Mouse (Mus musculus) NIH3T3 (cell line): ENCODE data around the gene Eya3.
A peak's percentile ranks its signal among the peaks of the same experiment; 100 is the strongest.
"Not testable (repeated sequence)": the region's sequence is repeated elsewhere in the genome, so short reads cannot be mapped to it uniquely, and the experiment has no call there.

Experiments
- DNase-seq: peaks from one replicate; pipeline ENCODE4 v3.0.0-alpha.2; 2012; ENCODE audit warnings: low read depth

The Eya3 gene

DNA sequence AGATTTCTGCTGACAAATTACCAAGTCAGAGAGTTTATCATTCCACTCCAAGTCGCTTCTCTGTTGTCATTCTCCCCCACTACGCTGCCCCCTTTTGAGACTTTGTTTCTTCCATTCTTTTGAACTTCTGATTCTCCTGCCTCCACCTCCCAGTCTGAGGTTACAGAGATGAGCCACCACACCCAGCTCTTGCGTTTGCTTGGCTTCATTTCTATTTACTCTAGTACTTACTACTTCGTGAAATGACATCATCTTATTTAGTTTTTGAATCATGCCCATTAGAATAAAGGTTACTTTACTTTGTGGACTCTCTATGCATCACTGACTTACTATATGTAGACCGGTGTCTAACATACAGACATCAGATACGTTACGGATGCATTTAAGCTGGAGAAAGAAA is 8.7 kb downstream of the Eya3 start:
- peak; percentile 6 for DNase-seq

DNA sequence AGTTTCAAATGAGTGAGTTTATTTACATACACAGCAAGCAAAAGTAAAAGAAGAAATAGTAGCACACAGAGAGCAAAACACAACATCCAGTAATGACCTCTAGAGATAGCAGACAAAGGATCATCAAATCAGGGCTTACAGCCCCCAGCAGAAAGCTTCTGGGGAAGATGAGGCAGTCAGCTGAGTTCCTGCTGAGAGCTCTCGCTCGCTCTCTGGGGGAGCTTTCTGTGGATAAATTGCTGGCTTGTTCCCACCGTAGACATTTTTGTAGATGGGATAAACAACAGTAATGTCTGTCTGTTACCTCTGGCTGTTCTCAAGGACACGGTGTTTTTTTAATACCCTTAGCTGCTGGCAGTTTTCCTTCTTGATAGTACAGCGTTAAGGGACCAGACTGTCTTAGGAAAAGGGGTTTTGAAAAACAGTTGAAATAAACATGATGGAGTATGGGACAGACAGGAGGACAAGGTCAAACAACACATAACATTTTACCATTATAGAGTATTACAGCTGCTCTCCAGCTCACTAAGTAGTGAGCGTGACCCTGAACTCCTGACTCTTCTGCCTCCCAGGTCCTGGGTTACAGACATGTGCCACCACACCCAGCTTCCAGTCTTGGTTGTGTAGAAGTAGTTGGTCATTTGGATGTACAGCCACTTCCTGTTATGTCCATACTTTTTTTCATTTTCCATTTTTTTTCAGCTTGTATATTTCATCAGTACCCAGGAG is 10.6 kb downstream of the Eya3 start:
- DNase-seq: no peak

DNA sequence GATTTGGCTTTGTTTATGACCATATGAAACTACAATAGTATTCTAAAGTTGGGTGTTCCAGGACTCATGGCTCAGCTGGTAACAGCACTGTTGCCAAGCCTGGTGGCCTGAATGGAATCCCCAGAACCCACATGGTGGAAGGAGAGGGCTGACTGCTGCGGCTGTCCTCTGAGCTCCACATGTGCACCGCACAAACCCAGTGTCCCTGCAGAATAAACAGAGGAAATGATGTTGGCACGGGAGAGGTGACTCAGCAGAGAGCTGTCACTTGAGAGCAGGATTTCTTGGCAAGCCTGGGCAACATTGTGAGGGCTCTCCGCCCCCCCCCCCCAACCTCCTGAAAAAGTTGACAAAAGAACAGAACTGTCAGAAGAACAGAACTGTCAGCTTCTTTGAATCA is 14.1 kb downstream of the Eya3 start:
- DNase-seq: peak; percentile 49

DNA sequence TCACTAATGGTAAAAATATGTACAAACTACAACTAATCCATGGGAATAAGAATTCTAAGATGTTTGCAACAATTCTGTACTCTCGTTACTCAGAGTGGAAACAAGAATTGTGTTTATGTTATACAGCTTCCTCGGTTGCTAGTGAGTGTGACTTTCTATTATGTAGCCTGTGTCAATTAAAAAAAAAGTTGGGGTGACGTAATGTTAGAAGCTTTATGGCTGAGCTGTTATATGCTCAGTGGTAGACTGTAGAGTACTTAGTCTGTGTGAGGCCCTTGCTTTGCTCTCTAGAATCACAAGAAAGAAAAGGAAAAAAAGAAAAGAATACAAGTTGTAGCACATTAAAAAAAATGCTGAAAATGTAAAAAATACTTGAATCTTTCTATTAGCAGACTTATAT is 15.0 kb downstream of the Eya3 start:
- DNase-seq: no peak

DNA sequence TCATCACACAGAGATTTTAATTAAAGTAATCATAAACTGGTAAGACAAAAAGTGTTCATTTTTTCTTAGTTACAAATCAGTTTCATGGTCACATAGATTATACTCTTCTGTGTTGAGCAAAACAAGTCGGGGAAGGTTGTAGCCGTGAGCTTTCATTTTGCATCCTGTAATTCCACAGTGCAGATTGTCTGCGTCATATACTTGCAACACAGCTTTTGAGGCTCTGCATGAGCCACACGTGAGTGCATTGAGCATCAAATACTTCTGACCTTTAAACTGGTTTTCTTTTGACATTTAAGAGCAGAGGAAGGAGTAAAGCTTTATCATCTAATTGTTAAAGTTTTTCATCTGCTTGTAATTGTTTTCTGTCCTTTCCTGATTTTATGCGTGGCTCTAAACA is 16.5 kb downstream of the Eya3 start:
- no peak for DNase-seq

DNA sequence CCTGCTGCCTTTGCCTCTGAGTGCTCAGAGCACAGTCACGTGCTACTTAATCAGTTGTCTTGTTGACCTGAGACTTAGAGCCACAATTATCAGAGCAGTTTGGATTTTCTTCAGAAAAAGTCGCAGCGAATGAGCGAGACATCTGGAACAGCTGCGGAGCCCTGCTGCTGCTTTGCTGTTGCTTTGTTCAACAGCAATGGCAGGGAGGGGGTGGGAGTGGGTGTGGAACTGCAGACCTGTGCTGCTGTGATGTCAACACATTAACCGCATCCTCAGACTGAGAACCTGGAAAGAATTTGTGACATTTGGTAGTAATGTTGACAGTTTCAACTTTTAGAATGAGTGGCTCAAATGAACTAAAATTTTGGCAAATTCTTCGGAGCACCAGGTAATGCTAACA is 20.3 kb downstream of the Eya3 start:
- no peak for DNase-seq

DNA sequence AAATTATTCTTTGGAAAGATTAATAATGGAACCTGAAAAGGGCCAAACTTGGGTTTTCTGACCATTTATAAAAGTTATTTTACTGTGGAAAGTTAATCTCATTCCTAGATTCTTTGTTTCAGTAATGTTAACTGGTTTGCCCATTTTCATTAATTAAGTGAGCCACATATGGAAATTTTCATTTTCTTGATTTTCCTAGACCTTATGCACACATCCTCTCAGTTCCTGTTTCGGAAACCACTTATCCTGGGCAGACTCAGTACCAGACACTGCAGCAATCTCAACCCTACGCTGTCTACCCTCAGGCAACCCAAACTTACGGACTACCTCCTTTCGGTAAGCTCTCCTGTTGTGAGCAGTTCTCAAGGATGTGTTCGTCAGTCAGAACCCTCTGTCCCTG is 33.9 kb downstream of the Eya3 start:
- no peak for DNase-seq

DNA sequence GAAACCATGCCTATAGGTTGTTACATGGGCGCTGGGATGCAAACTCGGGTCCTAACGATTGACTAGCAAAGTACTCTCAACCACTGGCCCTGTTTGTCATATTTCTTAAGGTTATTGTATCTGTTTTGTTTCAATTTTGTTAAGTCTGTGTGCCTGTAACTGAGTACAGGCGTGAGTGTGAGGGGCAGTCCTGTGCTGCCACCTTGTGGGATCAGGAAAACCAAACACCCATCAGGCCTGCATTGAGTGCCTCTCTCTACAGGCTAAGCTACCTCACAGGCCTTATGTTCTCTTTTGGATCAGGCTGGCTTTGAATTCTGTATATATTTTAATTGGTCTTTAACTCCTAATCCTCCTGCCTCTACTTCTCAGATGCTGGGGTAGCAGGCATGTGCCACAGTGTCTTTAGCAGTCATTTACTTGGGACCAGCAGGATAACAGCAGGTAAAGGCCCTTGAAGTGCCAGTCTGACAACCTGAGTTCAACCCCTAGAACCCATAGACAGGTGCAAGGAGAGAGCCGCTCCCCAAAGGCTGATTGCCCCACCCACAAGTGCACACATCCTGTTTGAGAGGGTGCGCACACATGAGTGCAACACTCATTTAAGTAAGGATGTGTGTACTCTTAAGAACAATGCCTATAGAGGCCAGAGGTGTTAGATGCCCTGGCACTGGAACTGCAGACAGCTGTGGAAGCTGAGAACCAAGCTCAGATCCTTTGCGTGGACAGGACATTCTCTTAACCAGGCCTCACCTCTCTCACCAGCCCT is 38.2 kb downstream of the Eya3 start:
- peak; percentile 62 for DNase-seq

DNA sequence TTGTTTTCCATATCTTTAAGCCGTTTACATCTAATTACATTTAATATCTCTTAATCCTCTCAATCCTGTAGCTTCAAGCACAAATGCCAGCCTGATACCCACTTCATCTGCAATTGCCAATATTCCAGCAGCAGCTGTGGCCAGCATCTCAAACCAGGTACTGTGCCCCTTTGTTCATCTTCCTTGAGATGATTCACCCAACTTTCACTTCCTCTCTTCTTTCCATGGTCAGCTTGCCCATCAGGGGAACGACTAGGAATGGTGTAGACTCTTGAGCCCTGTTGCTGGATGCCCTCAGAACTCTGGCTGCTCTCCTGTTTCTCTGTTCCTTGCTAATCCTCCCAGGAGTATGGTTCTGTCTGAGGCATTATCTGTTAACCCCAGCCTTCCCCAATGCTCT is 50.8 kb downstream of the Eya3 start:
- no peak for DNase-seq

DNA sequence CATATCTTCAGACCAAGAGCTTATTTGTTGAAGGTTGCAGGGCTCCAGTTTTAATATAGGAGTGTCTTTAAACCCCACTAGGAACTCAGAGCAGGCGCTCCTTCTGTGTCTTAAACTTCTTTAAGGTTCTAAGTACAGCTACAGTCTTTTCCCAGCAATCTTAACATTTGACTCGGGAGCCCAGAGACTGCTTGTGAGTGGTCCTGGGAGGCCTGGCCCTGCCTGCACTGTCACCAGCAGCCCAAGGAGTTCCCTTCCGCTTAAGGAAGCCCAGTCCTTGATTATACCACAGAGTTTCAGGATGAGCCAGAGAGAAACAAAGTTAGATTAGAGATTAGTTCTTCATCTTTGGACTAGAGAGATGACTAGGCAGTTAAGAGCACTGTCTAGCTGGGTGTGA is 54.6 kb downstream of the Eya3 start:
- no peak for DNase-seq

DNA sequence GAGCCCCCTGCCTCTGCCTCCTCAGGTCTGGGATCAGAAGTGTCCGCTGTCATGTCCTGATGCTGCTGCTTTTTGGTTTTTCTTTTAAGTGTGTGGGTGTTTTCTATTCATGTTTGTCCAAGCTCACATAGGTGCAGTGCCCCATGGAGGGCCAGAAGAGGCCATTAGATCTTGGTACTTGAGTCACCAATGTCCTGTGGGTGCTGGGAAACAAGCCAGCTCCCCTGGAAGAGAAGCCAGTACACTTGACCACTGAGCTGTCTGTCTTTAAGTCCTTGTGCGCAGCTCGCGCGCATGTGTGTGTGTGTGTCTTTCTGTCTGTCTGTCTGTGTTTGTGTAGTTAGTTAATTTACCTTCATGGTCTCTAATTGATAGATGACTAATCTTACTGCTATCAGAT is 63.3 kb downstream of the Eya3 start:
- no peak for DNase-seq

DNA sequence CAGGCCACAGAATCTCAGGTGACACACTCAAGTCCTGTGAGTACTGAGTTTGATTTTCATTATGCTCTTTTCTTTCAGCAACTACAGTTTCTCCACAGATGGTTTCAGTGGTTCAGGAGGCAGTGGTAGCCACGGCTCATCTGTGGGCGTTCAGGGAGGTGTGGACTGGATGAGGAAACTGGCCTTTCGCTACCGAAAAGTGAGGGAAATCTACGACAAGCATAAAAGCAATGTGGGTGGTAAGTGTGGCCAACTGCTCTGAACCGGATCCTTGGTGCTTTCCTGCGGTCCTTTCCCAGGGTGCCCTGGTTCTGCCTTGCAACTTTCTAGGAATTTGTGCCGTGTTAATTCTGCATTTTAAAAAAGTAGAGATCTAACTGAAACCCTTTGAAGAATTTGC is 68.1 kb downstream of the Eya3 start:
- DNase-seq: no peak

DNA sequence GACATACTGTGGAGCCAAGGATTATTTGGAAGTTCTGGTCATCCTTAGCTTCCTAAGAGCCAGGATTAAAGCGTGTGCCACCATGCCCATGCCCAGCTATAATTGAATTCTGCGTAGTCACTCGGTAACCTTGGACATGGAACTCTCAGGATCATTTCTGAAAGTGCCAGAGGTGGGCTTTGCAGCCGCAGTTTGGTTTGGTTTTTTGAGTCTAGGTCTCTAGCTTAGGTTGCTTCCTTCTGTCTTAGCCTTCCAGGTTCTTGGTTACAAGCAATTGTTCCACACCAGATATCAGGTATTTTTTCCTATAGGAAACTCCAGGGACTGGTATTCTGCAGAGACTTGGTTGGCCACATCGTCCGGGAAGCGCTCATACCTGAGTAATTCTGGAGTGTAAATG is 74.4 kb downstream of the Eya3 start:
- no peak for DNase-seq

DNA sequence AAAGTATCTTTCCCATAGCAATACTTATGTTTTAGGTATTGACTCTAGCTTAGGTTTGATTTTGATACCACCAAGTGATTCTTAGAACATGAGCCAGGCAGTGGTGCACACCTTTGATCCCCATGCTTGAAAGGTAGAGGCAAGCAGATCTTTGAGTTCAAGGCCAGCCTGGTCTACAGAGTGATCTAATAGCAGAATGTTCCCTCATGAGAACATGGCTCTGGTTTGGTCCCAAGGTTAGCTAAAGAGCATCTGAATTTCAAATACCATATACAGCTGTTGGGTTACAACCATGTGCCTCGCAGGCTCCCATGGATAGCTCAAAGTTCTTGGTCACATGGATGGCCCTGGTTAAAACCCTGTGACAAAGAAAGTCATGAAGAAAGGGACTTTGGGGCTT is 79.5 kb downstream of the Eya3 start:
- DNase-seq: no peak

DNA sequence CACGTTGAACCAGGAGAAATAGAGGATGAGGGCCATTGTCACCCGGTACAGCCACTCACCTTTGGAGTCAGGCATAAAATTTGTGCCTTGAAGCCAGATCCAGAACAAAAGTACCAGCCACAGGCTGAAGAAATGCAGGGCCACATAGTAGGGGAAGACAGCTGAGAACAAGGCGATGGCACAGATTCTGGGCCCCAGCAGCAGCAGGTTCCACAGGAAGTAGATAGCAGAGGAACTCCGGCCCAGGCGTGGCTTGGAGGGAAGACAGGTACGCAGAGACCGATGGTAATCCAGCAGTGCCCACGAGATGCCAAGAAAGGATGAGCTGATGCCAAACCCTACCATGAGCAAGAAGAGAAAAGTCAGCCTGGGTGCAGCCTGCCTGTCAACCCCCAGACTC is 89.4 kb downstream of the Eya3 start:
- no peak for DNase-seq

DNA sequence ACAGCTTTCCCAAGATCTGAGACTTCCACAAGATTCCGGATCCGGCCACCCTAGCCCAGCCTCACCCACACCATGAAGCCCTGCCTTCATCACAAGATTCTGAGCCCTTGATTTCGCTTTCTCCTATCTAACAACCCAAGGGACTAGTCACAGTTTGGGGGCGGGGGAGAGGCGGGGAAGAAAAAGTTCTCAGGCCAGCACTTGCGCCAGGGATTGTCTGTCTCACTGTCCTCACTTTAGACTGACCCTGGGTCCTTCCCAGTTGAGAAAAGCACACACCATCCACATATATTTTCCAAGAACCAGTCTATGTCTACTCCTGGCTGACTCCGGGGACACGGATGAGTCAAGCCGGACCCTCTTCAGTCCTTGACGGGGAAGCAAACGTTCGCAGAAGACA is 92.8 kb downstream of the Eya3 start:
- peak; percentile 20 for DNase-seq

DNA sequence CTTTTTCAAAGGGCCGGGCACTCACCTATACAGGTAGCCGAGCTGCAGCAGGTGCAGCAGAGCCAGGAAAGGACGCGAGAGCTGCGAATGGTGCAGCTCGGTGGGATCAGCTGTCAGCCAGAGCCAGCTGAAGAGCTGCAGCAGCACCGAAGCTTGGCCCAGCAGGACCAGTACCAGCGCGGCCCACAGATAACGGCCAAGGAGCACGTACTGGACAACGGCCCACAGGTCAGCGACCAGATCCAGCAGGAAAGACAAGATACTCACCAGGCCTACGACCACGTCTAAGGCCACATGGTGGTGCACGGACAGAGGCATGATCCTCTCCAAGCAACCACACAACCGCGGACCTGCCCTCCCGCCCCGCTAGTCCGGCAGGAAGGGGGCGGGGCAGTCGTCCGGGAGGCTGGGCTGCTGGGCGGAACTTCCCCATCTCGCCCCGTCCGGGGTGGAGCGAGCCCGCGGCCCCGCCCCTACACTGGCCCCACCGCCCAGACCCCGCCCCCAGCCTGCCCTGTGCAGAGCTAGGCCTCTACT is 93.4 kb downstream of the Eya3 start, which contains the start of gene Xkr8:
Gene Xkr8, minus strand, starts transcription at position 399 of the 537 bp plus-strand sequence.
- DNase-seq: peak; percentile 95

DNA sequence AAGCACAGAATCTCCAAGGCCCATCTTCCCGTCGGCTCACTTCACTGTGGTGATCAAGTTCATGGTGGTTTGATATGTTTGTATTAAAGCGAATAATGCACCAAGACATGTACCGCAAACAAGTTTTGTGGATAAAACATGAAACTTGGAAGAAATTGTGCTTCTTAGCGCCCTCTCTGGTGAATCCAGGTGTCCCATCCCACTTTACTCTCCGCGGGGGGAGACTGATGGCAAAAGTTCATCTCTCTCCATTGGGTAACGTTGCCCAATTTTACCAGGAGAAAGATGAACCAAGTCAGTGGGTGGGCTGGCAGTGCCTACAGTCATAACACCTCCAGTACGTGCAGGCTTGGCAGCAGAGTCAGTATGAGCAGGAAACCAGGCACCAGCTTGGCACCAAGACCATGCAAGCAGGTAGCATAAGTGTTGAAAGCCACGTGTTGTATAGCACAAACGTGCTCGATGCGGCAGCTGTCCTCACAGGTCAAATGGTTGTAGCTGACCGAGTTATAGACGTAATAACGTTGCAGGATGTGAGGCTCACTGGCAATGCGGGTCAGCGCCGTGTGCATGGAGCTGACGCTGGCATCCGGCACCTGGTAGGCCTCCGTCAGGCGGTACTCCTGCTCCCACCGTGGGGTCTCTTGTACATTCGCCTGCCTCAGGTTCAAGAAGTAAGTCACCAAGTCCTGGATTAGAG is 94.4 kb downstream of the Eya3 start:
- no peak for DNase-seq

DNA sequence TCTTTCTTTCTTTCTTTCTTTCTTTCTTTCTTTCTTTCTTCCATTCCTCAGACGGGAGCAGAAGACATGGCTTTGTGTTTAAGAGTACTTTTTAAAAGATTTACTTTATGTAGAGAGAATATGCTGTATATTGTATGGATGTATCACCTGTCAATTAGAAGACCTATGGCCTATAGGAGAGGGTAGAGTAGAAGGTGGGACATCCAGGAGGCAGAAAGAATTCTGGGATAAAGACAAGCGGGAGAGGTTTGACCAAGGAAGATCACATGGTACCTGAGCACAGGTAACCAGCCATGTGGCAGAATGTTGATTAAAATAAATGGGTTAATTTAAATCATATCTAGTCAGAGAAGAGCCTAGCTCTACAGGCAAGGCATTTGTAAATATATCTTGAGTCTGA is 96.0 kb downstream of the Eya3 start:
- no peak for DNase-seq

DNA sequence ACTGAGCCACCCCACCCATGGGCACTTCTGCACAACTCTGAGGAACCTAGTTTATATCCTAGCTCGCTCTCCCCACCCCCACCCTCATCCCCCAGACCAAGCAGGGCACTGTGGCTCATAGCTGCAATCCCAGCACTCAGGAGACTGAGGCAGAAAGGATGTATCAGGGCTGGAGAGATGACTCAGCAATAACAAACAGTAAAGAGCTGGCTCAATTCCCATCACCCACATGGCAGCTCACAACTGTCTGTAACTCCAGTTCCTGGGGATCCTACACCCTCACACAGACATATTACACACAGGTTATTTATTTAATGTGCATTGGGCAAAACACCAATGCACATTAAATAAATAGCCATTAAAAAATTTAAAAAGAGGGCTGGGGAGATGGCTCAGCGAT is 96.6 kb downstream of the Eya3 start:
- DNase-seq: peak; percentile 72

DNA sequence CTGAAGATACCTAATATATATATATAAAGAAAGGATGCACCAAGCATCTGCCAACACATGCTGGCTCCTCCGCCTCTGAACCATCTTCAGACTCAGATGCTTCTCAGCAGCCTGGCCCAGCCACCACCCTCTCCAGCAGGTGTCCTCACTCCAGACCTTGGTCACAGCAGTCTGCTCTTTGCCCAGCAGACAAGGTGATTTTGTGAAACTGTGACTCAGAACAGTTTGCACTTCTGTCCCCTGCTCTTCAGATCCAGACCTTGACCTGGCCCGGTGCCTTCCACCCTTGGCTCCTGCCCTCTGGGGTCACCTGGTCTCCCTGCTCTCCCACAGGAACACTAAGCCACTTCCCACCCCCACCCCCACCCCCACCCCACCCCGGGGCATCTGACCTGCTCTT is 97.1 kb downstream of the Eya3 start:
- DNase-seq: no peak

DNA sequence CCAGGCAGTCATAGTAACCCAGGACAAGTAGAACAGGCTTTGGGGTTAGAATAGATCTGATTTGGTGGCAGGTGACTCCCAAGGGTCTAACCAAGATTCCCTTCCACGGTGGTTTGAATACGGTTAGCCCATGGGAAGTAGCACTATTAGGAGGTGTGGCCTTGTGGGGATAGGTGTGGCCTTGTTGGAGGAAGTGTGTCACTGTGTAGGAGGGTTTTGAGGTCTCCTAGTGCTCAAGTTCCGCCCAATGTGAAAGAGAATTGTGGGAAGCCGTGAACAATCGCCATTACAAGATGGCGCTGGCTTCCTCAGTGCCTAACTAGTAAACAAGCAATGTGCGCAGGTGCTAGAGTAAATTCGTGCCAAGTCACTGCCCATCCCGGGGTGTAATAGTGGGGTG is 98.4 kb downstream of the Eya3 start:
- not testable (repeated sequence) for DNase-seq

DNA sequence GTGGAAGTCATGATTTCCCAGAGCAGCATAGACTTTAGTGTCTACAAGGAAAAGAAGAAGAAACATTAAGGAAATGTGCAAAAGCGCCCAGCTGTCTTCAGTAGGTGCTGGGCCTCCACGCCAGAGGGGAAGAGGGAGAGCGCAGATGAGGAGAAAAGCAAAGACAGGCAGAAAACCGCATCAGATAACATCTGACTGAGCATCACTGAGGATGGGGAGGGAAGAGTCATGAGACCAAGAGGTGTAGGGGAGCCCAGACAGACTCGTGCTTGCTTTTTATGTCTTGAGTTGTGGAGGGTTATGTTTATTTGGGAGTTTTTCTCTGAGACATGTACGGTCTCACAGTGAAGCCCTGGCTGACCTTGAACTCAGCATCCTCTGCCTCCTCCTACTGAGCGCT is 102.7 kb downstream of the Eya3 start:
- DNase-seq: no peak
